Mouse (Mus musculus): ENCODE data around the gene Smim17.

GRCm38 (mm10) chr7:6383044-6383455, 15.5 kb upstream of the Smim17 start, which contains the start of gene Zfp28:
- TF ChIP-seq CTCF (IDR thresholded peaks at IDR 0.05; ENCODE audit: borderline replicate concordance, insufficient read depth, low read depth, low read length): no peak
- TF ChIP-seq POLR2A (IDR thresholded peaks at IDR 0.05; ENCODE audit: borderline replicate concordance, insufficient read depth, low read length): peak; percentile 31; the same call in 1 of the 2 replicates

All from cerebellum, adult 2 months (tissue).